In genomic region chr8:126494160-126495110, GRCm38 (mm10) we compare ENCODE assay signal across 25 mouse cellular contexts. TPM values are rescaled to one million over a fixed set of nuclear protein-coding genes. Genes with fewer than 3 reads are reported as not detected.
A peak's percentile ranks its signal among the peaks of the same experiment; 100 is the strongest.
DNase-seq lines count a peak whose midpoint lies in the region; ATAC-seq and TF ChIP-seq lines count a peak whose summit lies in the region.
"Had no signal": no experiment of that assay in that cellular context is flagged by ENCODE, and none has a peak within 500 bp of the region (broad histone marks: within the 10 kb centered on the region; RNA-seq: fewer than 3 reads in every experiment).

No protein-coding gene starts in this region.

- DNase-seq in testis, postnatal 10 days (ENCODE audit: low spot score) = no peak
- peak; percentile 39 for DNase-seq in ZHBTc4 (ENCODE audit: low read depth, low spot score)
- DNase-seq in monocyte, adult 2 months (ENCODE audit: low read depth in 1 of 2, low spot score in 2 of 2) = peak; percentile 45 to 48
- DNase-seq in embryo, embryonic 10 days (ENCODE audit: low spot score) = no peak
- DNase-seq in spleen, postnatal 4 days (ENCODE audit: low spot score in 2 of 2) = no peak
- DNase-seq: adrenal gland, postnatal 10 days; cerebellum, adult 2 months; cerebellum, postnatal 36 days; gastrocnemius, postnatal 10 days; heart, adult 2 months; heart, postnatal 14 days; kidney, adult 11 months; kidney, postnatal 36 days; layer of hippocampus, adult 9-11 months; lung, postnatal 10 days; thymus, postnatal 25 days had no signal

- no peak for ATAC-seq in neural tube, embryonic 15.5 days (ENCODE audit: low FRiP score)
- ATAC-seq: forebrain, embryonic 14.5 days; hindbrain, postnatal 0 days; midbrain, embryonic 15.5 days had no signal

- 66% methylated on average over 15 of the region's 15 CpGs for WGBS in neural tube, embryonic 15.5 days

- H3K9me3 ChIP-seq in neural tube, embryonic 15.5 days (replicated peaks) = no peaks in the 10 kb centered on the region
- H3K9me3 ChIP-seq: embryonic facial prominence, embryonic 15.5 days; heart, embryonic 13.5 days; kidney, embryonic 15.5 days; midbrain, embryonic 15.5 days had no signal

- no peak overlapping the region for H3K27ac ChIP-seq in testis, adult 2 months (ENCODE audit: control insufficient read depth, insufficient read depth, low read depth, low read length)
- no peak overlapping the region for H3K27ac ChIP-seq in neural tube, embryonic 15.5 days (replicated peaks)
- H3K27ac ChIP-seq: embryonic facial prominence, embryonic 15.5 days; heart, adult 2 months; heart, embryonic 13.5 days; hindbrain, postnatal 0 days; kidney, embryonic 15.5 days; midbrain, embryonic 15.5 days; stomach, postnatal 0 days had no signal

- no peaks in the 10 kb centered on the region for H3K36me3 ChIP-seq in testis, adult 2 months (ENCODE audit: control insufficient read depth, insufficient read depth, low read length)
- no peaks in the 10 kb centered on the region for H3K36me3 ChIP-seq in neural tube, embryonic 15.5 days
- H3K36me3 ChIP-seq: embryonic facial prominence, embryonic 15.5 days; heart, embryonic 13.5 days; kidney, embryonic 15.5 days; midbrain, embryonic 15.5 days had no signal

- TF ChIP-seq POLR2A in testis, adult 2 months (IDR thresholded peaks at IDR 0.05; ENCODE audit: control insufficient read depth, low read depth, low read length) = no peak

- H3K4me2 ChIP-seq in neural tube, embryonic 15.5 days = no peak overlapping the region
- H3K4me2 ChIP-seq: embryonic facial prominence, embryonic 15.5 days; heart, embryonic 13.5 days; kidney, embryonic 15.5 days; midbrain, embryonic 15.5 days had no signal

- H3K4me1 ChIP-seq in testis, adult 2 months (ENCODE audit: control insufficient read depth, insufficient read depth, low read length) = peaks cover 12% of the 10 kb centered on the region
- H3K4me1 ChIP-seq in neural tube, embryonic 15.5 days = peaks cover 15% of the 10 kb centered on the region

- no peak for TF ChIP-seq CTCF in testis, adult 2 months (IDR thresholded peaks at IDR 0.05; ENCODE audit: control insufficient read depth, insufficient read depth, insufficient replicate concordance, low read depth, low read length)

- peak overlapping the region; percentile 0; the same call in 1 of the 2 replicates for H3K4me3 ChIP-seq in testis, adult 2 months (ENCODE audit: control insufficient read depth, low read depth, low read length)
- H3K4me3 ChIP-seq in neural tube, embryonic 15.5 days (replicated peaks) = no peak overlapping the region
- H3K4me3 ChIP-seq: embryonic facial prominence, embryonic 15.5 days; heart, adult 2 months; heart, embryonic 13.5 days; kidney, embryonic 15.5 days; midbrain, embryonic 15.5 days had no signal

- H3K27me3 ChIP-seq in testis, adult 2 months (ENCODE audit: control insufficient read depth, insufficient read depth, low read length) = no peaks in the 10 kb centered on the region
- no peaks in the 10 kb centered on the region for H3K27me3 ChIP-seq in neural tube, embryonic 15.5 days (replicated peaks)
- H3K27me3 ChIP-seq: embryonic facial prominence, embryonic 15.5 days; heart, embryonic 13.5 days; kidney, embryonic 15.5 days; midbrain, embryonic 15.5 days had no signal

- no peak overlapping the region for H3K9ac ChIP-seq in neural tube, embryonic 15.5 days (replicated peaks)
- H3K9ac ChIP-seq: embryonic facial prominence, embryonic 15.5 days; heart, embryonic 13.5 days; kidney, embryonic 15.5 days; midbrain, embryonic 15.5 days had no signal

RNA-seq across cellular contexts. Expression of gene Tarbp1, which starts 19.6 kb away (rescaled TPM):
- polyA plus RNA-seq in testis, adult 2 months (2012; rRNA removed) = 0.27 and 0.40 TPM in 2 replicates
- 1.6 and 2.0 TPM in 2 replicates for polyA plus RNA-seq in neural tube, embryonic 15.5 days (2015; fragmentation: Nextera tagmentation; extraction: Ambion mirVana)

Comparison
In these comparisons a context has a peak if more than half of its experiments do, and no peak if none do; other contexts are left out.
1. DNase-seq: peak in ZHBTc4 (single experiment) and monocyte, adult 2 months (2 of 2); none in testis, postnatal 10 days (single experiment), embryo, embryonic 10 days (single experiment) and spleen, postnatal 4 days (0 of 2).